Mouse (Mus musculus) embryo, embryonic 10.5 days (tissue): ENCODE measurements around the gene Bank1.
A peak's percentile ranks its signal among the peaks of the same experiment; 100 is the strongest.

Experiments
- DNase-seq: peaks from one replicate; pipeline ENCODE4 v3.0.0-alpha.2; 2015; ENCODE audit warnings: low spot score

Bank1 gene

DNA sequence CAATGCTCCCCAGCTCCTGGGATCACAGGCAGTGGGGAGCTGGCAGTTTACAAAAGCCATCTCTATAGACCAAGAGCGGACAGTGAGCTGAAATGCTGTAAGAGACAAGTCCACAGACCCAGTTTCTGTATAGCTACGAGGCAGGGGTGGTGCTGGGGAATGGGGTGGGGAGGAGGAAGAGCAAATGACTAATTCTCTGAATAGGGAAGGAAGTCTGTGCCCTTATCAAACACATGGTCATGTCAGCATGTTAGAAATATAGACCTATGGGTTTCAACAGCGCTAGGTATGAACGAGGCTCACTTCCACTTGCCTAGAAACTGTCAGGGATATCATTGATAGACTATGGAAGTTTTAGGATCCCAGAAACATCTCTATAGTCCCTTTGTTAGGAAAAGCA, 73.0 kb downstream of the Bank1 start:
- no peak for DNase-seq

DNA sequence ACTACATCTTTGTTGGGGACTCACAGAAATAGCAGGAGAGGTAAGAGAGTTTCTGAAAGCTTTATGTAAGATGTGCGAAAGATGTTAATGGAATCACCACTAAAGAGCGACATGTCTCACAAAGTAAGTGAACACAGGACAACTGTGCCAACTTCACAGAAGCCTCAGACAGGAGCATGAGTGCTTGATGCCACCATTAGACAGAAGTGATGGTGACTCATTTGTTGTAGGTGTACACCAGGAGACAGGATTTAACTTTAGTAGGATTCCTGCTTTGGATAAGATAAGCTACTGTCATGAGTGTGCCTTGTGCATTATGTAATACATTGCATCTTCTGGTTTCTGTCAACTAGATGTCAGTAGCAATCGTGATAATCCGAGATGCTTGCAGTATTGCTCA, 74.3 kb downstream of the Bank1 start:
- no peak for DNase-seq

DNA sequence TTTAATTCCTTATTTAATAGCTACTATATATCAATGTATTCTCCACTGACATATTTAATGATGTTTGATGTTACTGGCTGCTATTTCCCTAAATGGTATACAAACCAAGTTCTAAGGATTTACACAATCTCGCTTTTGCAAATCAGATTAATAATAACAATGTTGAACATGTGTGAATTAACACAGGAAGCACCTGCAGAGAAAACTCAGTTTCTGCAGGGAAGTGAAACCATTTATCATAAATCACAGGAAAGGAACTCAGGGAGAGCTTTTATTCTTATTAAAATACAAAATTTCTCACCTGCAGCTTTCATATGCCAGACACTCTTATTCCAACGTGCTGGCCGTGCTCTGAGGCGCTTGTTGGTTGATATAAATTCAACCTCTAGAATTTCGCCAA, 78.5 kb downstream of the Bank1 start:
- no peak for DNase-seq

DNA sequence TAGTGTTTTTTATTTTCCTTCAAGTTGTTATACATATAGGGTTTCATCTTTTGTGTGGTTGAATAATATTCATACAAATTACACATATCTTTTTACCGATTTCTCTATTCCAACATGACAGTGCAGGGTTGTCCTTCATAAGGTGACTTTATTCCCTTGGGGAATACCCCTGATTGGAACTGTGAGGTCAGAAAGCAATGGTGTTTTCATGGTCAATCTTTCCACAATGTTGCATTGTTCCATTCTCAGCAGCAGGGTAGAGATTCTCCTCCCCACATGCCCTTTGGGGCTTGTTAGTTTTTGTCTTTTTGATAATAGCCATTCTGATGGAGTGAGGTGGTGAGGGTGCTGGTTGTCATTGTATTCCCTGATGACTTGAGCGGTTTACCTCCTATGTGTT, 80.9 kb downstream of the Bank1 start:
- peak; percentile 13 for DNase-seq

DNA sequence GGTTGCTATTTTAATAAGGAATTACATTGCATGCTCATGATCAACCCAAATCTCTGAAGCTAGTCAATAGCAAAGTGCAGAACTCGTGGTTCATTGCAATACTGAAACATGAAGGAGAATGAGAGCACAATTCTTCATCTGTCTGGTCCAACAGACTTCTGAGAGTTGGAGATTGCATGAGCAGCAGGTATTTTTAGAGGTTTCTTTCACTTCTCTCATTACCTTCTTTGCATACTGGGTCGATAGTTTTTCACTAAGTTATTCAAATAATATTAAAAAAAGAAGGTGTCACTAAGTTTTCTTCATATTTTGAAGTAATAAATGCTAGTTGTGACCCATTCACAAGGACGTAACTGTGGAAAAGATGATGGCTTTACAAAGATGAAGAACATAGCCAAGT, 87.1 kb downstream of the Bank1 start:
- no peak for DNase-seq

DNA sequence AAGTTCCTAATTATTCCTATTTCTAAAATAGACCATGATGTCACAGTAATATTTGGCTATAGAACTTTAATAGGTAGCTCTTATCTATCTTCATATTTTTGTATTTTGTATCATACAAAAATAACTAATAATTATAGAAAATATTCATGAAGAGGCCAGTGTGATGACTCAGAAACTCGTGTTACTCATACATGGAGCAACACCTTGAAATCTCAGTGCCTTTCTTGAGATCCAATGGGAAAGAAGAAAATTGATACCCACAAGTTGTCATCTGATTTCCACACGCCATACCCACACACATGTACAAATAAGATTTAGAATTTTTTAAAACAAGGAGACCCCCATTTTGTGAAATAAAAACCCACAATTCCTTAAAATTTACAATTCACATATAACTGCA, 92.4 kb downstream of the Bank1 start:
- DNase-seq, result no peak

DNA sequence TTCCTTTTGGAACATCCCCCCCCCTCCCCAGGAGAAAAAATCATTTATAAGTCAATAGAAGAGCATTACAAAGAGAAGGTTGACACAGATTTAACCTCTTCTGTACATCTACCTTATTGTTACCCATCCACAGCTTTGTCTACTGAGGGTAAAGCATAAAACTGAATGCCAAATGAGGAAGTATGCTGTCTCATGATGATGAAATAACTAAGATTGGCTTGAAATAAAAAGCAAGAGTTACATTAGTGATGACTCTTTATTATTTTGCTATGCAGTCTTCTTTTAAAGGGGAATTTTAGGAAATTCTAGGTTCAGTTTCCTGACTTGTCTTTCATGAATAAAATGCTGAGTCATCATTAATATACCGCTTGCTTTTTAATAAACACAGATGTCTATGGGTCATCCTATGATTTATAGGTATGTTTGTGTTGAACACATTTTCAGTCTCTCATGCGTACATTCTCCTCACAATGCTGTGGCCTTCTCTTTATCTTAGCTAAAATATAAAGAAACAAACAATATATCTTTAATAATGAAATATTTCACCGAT, 95.2 kb downstream of the Bank1 start:
- no peak for DNase-seq

DNA sequence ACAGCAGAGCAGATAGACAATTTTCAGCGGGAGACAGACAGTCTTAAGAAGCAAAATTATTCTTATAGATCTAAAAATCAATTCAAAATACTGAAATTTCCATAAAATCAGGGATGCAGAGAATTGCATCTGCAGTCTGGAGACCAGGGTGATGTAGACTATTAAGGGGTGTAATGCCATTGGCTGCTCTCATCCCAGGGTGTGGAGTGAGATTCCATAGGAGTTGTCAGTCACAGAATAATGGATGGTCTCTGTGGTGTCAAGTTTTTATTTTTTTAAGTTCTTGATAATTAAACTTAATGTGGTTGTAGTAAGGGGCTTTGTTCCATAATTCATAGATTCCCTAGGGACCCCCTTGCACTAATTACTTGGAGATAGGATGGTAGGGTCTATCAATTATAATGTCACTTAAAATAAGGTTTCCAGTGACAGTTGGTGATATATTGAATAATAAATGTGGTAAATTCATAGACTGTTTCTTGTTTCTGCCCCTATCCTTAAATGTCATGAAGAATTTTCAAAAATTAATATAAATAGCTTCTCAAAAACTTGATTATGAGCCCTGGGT, 136.1 kb downstream of the Bank1 start:
- no peak for DNase-seq

DNA sequence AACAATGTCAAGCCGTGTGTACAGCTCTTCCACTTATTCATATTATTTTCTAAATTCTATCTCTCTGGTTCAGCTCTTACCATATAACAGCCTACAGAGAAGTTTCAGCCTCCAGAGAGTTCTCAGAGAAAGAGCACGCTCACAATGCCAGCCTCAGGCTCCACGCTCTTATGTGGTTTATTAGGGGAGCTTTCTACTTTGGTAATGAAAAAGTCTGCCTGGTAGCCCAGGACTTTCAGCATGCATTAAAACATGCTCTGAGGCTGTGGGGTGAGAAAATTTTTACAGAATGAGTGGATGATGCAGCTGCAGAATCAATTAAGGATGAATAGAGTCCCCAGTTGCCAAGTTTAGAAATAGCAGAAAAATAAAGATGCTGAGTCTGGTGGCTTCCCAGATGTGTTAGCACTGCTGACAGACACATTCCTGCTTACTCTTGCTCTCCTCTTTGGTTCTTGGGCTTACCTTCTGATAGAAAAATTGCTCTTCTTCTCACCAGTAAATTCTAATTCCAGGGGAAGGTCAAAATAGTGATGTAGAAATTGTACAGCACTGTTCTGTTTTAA, 139.2 kb downstream of the Bank1 start:
- DNase-seq, result no peak

DNA sequence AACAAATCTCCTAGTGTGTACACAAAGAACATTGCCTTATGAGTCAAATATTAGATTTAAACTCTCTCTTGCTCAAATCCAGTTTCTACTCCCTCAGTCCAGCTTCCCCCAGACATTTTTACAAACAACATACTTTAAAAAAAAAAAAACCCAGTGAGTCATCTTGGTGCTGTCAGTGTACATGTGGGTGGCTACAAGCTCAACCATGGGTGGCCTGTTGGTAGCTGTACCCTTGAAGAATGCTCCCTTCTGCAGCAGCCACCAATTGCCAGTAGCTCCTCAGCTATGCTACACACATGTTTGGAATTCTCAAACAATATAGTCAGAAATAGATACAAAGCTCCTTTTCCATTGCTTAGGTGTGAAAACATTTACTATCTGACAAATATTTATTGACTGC, 154.2 kb downstream of the Bank1 start:
- no peak for DNase-seq

DNA sequence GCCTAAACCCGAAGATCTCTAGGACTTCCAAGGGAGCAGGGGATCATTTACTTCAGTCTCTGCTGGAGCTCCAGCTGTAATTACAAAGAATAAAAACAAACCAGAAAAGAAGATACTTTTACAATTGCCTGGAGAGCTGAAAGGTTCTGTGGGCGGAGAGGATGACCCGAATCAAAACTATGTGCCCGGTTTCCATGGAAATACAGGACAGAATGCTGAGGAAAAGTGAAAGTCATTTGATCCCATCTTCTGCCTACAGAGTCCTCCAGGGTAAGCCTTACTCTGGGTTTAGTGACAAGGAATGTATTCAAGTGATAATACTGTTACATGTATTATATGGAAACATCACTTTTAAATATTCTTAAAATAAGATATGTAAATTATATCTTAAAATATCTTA, 157.8 kb downstream of the Bank1 start:
- peak; percentile 28 for DNase-seq

DNA sequence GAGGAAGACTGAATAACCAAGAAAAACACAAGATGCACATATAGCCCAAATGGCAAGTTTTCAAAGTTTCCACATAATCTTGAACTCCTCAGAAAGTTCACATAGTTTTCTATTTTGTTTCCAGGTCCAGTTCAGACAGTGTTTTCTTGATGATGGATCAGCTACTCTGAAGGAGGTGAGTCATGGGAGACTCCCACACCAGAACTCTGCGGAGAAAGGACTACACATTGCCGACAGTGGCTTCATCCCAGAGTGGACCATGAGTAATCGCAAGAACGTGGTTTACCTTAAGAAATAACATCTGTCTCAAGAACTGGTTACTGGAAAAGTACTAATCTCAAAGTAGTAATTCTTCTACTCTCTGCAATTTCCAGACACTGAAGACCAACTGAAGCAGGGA, 159.2 kb downstream of the Bank1 start:
- DNase-seq, result no peak

DNA sequence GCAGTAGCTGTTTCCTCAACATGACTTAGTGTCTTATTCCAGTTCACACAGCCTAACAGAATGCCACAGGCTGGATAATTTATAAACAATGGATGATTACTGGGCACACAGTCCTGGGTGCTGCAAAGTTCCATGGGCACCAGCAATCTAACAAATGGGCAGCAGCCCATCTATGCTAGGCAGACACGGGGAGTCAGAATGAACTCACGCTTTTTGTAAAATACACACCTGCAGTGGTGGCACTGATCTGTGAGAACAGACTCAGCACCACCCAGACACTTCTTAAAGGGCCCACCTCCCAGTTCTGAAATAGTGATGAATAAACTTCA, 159.9 kb downstream of the Bank1 start:
- DNase-seq, result no peak

DNA sequence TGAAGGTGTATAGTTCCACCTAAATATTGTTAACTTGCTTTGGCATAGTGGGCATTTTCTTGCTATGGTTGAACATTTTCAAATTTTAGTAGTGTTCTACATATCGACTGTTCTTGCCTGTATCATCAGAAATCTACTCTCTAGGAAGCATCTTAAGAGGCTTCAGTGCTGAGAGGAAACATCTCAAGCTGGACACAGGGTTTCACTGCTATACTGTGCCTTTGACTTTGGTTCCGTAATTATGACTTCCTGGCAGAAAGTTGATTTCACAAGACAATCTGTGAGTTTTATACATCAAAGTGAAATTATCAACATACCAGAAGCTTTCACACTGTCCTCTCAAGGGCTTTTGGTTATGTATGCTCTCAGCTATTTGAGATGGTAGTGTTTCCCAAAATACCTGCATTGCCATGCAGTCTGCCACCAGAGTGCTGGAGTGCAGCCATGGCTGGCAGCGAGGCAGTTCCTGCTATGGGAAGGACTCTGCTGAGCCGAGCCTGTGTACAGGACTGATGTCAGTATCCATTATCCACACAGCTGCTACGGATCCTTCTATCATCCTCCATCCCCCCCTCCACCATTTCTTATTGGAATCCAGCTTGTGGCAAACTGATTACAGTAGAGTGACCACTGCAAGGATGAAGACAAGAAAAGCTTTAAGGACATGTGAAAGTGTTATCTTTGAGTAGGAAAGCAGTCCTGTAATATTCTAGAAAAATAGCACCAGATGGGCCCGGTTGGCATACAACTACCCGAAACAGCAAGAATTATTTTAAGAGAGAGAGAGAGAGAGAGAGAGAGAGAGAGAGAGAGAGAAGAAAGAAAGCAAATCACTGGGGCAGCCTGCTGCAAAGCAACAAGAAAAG, 160.5 kb downstream of the Bank1 start:
- DNase-seq, result no peak

DNA sequence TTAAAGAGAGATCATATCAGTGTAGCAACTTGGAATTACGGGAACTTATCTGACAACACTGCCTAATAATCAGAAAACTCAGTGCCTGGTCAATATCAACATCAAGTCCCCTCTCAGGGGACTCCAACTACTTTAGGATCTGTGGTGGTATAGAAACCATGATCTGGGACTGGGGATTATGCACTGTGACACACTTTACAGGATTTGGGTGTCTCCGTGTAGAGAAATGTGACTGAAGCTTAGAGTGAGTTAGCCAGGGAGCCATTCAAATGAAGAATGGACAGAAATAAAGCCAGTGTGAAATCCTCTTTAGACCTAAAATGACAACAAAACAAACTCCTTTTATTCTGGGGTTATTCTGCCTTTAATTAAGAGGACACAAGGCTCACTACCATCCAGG, 167.8 kb downstream of the Bank1 start:
- no peak for DNase-seq

DNA sequence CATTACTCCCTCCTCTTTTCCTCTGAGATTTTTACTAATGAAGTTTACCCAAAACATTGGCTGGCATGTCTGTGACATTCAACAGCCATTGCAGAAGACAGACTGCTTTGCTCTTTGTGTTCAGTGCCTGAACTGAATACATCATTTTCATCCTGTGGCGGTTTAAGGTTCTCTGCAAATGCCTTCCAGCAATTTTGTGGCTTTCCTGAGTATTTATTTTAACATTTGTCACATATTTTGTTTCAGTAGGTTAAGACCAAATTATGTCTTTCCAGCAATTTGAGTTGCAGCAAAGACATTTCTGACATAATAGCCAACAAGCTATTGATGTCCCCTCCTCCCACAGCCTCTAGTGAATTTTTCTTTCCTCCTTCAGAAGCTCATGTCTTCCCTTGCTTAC, 170.3 kb downstream of the Bank1 start:
- no peak for DNase-seq

DNA sequence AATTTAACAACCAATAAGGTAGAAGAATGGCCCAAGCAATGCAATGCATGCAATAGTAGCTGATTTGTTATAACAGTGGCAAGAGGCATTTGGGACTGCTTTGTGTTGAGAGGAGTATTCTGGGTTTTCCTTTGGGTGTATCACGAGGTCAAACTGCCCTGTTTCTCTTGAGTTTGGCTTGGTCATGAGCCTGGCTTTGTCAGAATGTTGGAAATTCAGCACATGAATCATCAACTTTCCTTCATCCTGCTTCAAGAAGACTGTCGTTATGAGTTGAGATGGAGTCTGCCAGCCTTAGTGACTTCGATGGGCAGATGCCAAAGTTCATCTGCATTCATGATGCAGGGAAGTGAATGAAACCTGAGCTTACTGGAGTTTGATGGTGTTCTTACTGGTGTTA, 175.0 kb downstream of the Bank1 start:
- DNase-seq, result no peak

DNA sequence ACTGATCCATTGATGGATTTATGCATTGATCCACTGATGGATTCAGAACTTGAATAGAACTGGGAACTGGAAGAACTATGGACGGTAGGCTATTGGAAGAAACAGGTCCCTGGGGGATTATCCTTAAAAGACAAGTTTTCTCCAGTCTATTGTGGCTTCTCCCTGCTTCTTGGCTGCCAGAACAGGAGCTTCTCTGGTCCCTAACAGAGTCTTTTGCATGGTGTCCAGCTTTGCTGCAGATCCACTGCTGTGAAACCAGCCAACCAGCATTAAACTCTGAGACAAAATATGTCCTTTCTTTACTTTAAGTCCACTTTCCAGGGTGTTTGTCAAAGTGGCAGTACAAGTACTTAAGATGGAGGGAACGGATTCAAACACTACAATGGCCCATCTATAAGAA, 178.7 kb downstream of the Bank1 start:
- no peak for DNase-seq

DNA sequence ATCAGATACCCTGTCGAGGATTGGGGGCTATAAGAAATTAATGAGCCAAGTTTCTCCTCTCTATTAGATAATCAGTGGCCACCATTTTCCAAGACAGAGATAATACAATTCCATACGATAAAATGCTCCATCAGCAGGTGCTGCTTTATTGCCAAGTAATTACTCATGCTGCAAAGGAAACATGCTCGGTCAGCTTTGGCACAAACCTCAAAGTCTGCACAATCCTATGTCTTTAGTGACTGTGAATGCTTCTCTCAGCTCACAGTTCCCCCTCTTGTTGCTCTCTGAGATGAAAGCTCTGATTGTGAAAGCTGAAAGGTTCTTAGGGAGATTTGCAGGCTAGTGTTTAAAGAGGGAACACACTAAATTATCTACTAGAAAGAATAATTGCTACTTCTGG, 193.9 kb downstream of the Bank1 start:
- DNase-seq, result no peak

DNA sequence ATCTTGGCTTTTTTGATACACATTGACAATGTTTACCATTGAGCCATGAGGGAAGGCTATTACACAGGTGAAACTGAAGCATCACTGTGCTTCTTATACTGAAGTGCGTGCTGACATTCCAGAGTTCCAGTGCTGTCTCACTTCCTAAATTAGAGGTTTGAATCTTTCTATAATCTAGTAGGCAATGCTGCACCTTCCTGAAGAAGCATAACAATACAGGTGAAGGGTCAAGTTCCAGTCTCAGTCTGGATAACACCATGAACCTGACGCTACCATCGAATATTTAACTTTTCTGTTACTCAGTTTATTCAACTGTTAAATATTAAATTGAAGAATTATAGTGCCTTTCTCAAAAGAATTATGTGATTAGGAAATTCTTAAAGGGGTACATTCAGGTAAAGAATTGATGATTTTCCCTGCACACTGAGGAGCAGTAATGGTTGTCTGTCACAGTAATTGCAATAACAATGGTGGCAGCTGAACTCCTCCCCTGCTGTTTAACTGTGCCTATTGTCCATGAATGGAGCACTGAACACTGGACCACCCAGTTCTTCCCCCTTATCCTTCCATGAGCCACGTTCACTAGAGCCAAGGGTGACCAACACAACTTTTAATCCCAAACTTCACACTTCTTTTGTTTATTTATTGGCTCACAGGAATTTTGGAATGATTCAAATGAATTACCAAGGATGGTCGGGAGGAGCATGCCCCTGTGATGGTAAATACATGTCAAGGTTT, 210.2 kb downstream of the Bank1 start:
- peak; percentile 50 for DNase-seq

DNA sequence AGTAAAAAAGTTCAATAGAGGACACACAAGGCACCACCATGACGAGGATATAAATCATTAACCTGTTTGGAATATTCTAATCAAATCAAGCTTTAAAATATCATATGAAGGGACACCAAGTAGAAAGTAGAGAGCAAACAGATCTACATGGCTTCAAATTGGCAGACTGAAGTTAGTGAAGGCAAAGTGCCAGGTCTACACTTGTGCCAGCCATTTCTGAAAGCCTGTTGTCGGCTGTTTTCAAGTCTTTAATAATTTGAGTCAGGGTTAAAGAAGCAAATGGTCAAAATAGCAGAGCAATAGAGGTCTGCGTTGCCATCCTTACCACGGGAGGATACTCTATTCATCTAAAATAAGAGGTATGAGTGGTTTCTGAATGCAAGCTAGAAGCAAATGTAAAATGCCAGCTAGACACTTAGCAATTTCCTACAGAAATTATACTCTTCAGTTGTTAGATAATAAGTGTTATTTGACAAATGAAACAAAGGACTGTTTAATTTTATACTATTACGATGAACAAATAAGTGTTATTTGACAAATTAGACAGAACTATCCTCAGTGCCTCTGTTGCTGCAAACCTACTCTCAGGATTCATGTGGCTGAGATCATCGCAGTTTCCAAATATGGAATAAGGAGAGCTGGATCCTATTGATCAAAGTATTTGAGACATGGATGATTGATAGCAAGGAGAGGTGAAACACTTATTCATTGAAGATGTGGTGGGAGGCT, 216.3 kb downstream of the Bank1 start:
- DNase-seq, result no peak

DNA sequence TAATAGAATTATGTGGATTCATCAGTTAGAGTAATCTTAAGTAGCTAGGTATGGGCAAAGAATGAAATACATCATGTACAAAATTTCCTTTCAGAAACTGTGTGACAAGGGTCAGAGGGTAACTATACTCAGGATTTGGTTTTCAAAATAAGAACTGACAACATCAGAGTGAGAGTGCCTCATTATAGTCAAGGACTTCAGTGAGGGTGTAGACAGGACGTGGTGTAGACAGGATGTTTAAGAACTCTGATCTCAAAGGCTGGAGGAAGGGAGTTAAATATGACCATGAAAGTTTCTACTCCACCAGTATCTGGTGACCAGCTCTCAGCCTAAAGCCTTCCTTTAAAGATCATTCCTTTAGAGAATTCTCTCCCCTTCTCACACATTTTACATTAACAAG, 219.4 kb downstream of the Bank1 start:
- no peak for DNase-seq
